Mouse (Mus musculus): ENCODE results near the gene Stk16.

- TF ChIP-seq CTCF (conservative IDR thresholded peaks at IDR 0.05 in 1 of 2, IDR thresholded peaks at IDR 0.05 in 1 of 2; ENCODE audit: low read depth in 2 of 2, low read length in 2 of 2) (no peak), POLR2A (IDR thresholded peaks at IDR 0.05; ENCODE audit: low read depth, low read length) (no peak), GABPA (IDR thresholded peaks at IDR 0.05; ENCODE audit: insufficient replicate concordance, low read depth, low read length) (no peak)
Observed at GRCm38 (mm10) chr1:75255516-75256046, 44.9 kb downstream of the Stk16 start.
